Mouse (Mus musculus): ENCODE results near the gene Gucy2c.

Gucy2c gene

DNA sequence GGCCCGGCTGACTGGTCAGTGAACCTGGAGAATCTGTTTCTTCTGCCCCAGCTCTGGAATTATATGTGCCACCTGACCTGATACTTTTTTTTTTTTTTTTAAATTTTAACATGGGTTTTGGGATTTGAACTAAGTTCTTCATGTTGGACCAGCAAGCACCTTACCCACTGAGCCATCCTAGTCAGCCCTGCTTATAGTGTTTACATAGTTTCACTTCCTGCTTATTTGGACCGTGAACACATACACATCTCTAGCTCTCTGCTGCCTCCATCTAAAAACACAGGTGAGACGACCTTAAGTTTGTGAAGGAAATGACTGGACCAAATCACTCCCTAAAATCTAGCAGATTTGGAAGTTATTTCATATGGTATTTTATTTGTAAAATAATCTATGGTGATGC is 58.4 kb downstream of the Gucy2c start:
- DNase-seq: no peak

DNA sequence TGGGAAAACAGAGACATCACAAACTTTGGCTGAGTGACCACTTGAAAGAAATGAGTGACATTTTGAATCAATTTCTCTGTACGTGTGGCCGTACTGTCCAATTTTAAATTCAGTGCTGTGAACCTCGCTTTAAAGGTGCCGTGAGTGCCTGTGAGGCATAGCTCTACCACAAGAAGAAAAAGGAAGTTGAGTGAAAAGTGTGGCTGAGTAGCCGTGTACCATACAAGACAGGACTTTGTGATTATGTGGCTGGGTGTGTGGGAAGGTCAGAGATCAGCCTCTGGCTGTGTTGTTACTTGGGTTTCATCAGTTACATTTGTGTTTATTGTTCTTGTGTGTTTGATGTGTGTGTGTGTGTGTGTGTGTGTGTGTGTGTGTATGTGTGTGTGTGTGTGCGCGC is 59.0 kb downstream of the Gucy2c start:
- DNase-seq: no peak

DNA sequence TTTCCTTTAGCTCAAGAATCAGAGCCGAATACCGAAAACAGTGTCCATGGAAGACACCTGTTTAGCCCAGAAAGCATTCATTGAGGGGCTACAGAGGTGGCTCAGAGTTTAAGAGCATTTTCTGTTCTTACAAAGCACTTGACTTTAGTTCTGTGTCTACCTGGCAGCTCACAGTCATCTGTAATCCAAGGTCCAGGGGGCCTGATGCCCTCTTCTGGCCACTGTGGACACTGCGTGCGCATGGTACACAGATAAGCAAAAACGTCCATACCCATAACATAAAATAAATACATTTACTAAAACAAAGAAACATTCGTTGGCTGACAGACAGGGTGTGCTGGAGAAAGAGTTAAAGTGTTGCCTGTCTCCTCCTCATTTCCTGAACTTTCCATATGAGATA is 59.6 kb downstream of the Gucy2c start:
- DNase-seq: peak; percentile 60

DNA sequence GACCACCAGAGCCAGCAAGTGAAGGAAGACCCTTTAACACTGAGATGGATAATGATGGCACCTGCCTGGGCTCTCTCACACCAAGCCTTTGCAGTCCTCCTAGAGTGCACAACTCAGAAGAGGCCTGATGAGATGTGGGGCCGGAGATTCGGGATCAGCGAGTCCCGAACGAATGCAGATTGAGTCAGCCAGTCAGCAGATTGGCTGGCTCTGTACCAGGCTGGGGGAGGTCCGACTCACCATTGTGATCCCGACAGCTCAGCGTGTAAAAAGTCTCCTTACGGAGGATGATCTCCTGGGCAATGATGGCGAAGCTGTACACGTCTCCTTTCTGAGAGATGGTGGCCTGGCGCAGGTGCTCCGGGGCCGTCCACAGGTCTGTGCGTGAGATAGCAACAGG is 61.1 kb downstream of the Gucy2c start:
- DNase-seq: no peak

DNA sequence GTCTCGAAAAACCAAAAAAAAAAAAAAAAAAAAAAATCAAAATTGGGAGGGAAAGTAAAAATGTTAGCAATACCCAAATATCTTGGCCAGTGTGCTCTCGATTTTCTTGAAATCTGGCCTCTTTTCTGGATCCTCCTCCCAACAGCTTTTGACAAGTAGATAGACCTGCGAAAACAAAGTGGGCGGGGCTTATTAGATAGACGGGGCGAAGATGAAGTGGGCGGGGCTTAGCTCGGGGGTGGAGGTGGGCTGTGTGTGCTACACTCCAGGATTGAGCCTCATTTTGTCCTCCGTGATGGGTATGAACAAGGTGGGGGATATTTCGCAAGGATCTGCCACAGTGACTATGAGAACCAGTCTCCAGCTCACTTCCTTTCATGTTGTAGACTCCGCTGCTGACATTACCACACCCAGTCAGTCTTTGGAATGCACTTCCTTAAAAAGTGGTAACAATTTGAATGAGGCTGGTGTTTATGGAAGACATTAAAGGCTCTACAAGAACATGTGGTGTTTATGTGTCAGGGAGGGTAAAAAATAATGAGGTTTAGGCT is 65.6 kb downstream of the Gucy2c start:
- DNase-seq: no peak

DNA sequence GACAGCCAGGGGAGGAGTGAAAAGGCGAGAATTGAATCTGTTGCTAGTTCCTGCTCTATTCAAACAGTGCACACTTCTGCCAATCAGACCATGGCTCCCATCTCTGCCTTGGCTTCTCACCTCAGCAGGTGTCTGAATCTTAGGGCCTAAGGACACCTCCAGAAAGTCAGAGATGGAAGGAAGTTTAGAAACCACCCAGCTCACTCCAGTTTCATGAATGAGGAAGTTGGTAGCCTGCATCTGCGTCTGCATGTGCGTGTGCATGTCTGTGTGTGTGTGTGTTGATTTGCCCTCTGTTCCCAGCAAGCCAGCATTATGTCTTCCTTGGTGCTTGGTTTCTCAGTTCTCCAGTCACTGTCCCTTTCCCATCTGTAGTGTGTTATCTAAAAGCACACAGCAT is 67.5 kb downstream of the Gucy2c start:
- DNase-seq: no peak

DNA sequence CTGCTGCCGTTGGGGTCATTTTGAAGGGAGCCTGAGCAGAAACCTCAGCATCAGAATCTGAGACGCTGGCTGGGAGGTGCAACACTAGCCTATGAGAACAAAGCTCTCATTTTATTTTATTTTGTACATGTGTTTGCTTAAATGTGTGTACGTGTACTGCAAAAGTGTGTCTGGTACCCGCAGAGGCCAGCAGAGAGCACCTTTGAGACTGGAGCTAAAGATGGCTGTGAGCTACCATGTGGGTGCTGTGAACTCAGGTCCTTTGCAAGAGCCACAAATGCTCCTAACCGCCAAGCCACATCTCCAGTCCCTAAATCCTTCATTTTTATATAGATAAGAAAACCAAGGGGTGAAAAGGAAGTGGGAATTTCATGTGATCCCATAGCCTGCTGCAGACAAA is 71.2 kb downstream of the Gucy2c start:
- DNase-seq: no peak

DNA sequence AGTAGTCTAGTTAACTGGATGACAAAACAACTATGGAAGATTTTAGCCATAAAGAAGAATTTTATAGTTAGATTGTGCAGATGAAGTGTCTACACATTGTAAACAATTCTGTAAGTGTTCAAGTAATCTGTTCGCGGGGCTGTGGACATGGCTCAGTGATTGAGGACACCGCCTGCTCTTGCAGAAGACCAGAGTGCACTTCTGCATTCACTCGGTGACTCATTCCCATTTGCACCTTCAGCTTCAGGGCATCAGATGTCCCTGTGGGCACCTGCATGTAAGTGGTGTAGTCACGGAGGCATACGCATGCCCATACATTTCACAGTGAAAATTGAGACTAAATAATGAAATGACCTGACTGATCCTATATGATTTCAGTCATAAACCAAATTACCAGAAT is 73.0 kb downstream of the Gucy2c start:
- DNase-seq: no peak

DNA sequence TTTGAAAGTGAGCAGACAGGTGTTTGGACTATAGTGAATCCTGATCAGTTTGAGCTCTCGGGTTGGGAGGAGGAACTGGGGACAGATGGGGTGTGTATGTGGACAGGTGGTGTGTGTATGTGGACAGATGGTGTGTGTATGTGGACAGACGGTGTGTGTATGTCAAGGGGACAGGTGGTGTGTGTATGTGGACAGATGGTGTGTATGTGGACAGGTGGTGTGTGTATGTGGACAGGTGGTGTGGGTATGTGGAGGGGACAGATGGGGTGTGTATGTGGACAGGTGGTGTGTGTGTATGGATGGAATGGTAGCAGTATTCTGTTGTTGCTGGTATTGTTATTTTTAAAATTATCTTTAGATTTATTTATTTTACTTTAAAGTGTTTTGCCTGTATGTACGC is 79.7 kb downstream of the Gucy2c start:
- DNase-seq: no peak

DNA sequence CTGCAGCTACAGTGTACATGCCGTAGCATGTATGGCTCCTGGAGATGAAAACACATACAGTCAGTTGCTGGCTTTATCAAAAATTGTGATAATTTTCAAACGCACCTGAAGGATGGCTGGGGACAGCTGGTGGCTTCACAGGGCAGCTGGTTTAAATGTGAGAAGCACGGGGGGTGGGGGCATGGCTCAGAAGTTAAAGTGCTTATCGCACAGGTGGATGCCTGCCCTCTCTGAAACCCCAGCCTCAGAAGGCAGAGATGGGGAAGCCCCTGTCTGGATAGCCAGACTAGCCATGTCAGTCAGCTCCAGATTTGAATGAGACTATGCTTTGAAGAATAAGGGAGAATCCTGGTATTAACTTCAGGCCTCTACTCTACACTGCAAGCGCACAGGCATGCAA is 80.4 kb downstream of the Gucy2c start:
- no peak for DNase-seq

DNA sequence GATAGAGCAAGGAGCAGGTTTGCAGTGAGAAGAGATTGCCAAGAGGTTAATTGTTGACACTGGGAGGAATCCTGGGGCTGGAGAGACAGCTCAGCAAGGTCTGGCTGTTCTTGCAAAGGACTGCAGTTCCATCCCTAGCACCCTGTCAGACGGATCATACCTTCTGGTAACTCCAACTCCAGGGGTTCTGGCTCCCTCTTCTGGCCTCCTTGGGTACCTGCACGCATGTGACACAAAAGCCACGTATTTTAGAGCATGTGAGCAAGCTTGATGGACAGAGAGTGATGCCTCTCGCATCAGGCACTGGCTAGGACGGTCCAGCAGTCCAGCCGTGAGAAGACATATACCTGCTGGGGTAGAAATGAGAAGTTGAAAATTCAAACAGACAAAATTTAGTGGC is 90.3 kb downstream of the Gucy2c start:
- no peak for DNase-seq

DNA sequence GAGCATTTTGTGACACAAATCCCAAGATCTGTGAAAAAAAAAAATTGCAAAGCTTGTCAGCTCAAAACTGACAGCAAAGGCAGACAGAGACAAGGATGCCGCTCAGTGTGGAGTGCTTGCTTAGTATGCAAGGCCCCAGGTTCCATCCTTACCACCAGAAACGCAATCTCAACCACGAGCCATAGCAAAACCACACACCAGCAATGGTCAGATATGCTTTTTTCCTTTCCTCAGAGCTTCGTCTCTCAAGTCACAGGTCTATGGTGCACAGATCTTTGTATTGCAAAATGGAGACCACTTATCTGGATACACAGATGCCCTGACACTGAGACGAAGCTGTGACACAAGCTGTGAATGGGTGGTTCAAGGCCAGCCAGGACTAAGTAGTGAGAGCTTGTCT is 91.0 kb downstream of the Gucy2c start:
- DNase-seq: no peak

DNA sequence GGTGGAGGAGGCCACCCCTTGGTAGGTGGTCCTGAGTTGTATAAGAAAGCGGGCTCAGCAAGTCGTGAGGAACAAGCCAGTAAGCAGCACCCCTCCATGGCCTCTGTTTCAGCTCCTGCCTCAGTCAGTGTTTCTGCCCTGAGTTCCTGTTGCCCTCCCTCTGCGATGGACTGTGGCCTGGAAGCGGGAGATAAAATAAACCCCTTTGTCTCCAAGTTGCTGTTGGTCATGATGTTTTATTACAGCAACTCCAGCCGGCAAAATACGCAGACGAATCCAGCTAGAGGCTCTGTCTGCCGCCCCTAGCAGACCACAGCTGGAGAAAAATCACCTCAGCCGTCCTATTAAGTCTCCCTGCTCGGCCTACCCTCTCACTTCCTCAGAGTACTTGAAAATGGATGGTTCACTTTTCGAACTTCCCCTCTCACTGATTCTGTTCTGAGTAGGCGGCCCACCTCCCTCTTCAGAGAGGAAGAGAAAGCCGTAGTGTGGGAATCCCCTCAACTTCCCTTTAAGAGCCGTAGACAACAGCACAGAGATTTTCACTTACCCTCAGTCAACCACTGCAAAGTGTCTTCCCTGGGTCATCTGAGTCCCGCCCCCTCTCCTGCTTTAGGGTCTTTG is 91.7 kb downstream of the Gucy2c start:
- no peak for DNase-seq

DNA sequence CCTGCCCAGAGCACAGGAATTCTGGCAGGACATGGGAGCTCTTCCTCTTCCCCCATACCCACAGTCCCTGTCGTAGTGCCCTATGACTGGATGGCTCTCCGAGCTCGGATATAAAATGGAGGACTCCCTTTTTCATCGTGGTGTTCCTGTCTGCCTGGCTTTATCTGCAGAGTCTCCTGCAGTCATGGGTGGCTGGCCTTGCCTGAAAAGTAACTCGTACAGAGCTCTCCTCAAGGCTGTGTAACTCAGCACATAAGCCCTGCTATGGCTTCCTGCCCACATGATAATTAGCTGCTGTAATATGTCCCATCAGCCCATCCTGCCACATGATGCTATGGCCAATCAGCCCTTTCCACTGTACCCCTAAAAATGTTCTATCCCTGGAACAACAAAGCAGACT is 96.1 kb downstream of the Gucy2c start:
- DNase-seq: no peak

DNA sequence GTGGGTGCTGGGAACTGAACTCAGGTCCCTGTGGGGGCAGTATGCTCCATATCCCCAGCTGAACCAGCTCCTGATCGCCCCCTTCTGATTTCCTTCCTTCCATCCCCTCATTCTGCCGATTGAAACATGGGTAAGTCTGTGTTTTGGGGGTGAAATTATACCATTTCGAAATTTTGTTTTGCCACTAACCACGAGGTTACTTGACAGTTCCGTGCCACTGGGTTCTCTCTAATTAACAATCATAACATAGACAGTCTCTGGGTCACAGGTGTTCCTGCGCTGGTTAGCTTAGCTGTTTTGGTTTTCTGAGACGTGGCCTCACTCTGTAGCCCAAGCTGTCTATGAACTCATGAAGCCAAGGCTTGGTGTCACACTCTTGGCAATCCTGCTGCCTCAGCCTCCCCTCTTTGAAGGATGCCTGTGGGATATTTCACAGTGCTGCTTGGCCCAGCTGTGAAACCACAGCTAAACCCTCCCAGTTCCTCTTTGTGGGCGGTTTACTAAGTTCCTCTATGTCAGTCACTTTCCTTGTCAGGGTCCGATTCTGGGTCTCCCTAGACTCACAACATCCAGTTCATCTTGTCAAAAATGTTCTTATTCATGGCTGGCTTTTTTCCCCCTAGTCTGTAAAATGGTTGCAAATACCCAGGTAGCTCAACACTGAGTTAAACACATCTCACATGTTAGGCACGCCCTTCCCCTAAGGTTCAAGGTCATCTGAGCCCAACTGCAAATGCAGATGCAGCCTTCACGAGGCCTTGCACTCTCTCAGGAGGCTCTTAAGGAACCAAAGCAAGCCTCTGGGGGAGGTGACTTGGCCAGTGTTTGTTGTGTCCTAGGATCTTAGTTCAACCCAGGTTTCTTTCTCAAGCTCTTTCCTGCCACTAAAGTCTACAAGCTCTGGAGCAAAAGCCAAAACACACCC is 97.9 kb downstream of the Gucy2c start:
- no peak for DNase-seq

DNA sequence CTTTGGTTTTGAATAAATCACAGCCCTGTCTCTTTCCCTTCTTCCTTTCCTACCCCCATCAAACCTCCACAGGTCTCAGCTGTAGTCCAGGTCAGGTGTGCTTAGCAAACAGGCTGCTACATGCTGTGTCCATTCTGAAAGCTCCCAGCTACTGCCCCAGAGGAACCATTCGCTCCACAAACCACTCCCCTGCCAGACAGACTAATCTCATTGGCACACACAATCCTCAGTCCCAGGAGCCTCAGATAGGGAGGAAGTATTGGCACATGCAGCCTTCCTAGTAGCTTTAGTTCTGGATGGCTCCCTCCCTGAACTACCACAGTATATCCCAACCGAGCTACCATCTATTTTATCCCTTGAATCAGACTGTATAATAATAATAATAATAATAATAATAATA is 102.2 kb downstream of the Gucy2c start:
- DNase-seq: no peak

DNA sequence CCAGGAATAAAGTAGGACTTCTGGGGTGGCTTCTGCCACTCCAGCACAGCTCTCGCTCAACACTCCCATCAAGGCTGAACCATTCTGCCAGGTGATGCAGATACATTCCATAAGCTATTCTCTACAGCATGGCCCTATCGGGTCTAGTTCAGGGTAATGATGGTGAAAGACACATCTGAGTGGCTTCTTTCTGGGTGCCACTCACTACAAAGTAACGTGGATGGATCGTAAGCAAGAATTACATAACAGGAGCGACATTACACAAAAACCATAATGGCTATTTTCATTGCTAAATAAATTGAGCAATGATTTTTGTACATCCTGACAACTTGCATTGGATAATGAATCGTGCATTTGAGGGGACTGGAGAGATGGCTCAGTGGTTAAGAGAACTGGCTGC is 106.6 kb downstream of the Gucy2c start:
- DNase-seq: no peak

DNA sequence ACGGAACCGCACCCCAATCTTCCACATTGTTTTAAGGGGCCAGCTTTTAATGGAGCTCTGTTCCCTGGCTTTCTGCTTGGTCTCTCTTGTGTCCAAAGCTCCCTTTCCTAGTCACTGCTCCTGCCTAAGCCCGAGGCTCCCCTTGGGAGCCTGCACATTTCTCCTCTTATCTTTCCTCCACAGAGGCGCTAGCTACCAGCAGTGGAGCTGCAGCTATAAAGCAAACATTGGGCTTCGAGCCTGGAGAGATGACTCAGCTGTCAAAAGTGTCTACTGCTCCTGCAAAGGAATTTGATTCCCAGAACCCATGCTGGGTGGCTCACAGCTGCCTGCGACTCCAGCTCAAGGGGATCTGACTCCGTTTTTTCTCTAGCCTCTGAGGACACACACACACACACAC is 109.1 kb downstream of the Gucy2c start:
- DNase-seq: no peak

DNA sequence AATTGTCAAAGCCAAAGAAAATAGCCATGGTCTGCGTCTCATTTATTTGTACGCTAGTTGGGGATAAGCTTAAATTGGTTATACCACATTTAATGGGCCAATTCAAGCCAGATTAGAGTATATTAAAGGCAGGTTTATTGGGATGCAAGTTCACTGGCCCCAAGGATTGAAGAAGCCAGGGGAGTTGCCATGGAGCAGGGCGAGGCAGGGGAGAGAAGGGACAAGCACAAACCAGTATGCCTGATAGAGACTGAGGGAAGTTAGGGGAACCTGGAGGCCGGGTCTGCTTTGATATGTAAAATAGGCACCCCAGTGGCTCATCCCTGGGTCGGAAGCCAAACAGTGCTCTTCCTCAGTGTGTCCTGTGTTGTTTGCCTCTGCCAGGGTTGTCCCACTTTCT is 112.3 kb downstream of the Gucy2c start:
- no peak for DNase-seq

DNA sequence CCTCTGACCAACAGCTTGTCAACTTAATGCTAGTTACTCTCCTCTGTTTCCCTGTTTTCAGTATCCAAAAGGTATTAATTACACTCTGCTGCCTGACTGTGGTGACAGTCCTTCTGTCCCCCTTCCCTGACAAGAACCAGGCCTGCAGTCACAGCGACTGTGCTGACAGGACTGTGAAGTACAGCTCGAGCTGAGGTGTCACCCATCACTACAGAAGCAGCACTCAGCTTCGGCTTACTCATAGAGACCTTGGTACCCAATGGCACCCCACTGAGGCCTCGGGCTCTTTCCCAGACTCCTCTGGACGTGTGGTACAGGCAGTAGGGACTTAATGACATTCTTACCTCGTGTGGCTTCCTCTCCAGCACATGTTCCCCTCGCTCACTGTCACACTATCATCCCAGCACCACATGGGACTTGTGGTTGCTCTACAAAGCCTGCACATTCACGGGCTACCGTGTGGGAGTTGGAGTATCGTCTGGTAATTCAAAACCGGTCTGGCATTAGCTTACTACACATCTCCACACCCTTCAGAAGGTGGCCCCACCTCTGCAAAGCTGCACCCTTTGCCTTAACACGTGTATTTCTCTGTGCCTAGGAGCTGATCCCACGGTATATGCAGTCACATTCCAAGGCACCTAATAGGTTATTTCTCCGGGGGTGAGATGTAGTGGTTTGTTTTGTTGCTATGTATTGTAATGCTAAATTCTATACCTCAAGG is 113.1 kb downstream of the Gucy2c start:
- DNase-seq: no peak

DNA sequence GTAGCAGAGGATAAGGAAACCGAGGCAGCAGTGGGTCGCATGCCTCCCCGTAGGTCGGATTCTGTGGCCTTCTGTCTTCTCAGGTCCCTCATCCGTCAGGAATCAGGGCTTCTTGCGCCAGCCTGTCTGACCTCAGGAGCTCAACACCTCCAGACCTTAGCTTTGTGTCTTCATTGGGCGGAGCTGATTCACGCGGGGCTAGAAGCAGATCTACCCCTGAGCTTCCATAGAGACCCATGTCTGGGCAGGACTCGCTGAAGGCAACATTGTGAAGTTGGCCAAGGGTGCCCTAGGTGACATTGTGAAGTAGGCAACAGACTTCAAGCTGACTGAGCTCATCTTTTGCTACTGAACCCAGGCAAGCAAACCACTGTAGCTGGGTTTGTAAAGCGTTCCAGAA is 119.5 kb downstream of the Gucy2c start:
- no peak for DNase-seq

DNA sequence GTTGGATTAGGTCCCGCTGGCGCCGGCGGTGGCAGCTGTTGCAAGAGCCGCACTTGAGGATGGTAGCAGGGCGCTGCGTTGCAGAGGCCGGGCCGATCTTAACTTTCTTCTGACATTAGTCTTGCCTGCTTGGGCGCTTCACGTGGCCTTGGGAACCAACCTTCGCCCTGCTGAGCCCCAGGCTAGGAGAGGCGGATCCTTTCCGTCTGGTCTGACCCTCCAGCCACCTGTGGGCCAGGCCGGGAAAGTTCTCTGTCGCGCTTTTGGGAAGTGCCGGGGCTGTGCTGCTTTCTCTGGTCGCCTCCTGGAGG is 119.9 kb downstream of the Gucy2c start, which contains the start of gene Plbd1:
TSS of gene Plbd1 (minus strand) at position 223 of the 311 bp plus-strand sequence.
- no peak for DNase-seq

DNA sequence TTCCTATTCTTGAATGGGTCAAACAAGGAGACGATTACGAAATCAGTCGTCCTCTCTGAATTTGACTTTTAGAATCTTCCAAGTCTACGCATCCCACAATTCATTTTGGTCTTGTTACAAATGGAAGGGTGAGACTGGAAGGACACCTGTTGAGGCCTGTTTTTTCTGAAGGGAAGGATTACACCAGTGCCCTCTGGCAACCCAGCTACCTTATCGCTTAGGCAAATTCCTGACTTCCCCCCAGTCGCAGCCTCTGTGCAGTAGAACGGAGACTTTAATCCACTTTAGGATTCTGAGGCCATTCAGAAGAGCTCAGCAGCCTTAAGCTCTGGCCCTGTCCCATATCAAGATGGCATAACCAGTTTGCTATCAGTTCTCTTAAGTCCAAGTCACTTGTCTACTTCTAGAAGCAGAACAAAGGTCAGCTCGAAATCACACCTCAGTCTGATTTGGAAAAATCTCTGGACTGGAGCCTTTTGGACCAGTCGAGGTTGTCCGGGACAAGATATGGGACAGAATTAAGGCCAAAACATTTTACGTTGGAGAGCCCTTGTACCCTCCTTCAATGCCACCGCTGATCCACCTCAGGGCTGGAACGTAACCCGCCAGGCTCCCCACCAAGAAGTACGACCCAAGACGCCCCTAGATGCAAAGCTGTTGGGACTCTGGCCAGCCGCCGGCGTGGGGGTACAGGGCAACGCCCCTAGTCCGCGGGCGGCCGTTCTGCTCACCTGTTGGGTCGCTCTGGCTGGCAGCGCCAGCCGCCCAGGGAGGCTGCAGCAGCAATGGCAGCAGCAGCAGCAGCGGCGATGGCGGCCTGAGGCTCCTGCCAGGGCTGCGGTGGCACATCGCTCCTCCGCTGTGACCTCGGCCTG is 120.5 kb downstream of the Gucy2c start:
- no peak for DNase-seq
